Mouse (Mus musculus): ENCODE measurements at regions not wholly inside any gene's neighbourhood (a gene's known extent, or its start where the extent isn't known, plus 50 kb on each side); places are given as distances from the start of the nearest gene placed in this dataset.
"Not testable (repeated sequence)": the region's sequence is repeated elsewhere in the genome, so short reads cannot be mapped to it uniquely, and the experiment has no call there.

GRCm38 (mm10) chr1:47285639-47286038, 393.0 kb upstream of the Slc39a10 start:
- no peak for DNase-seq

GRCm38 (mm10) chr1:47278321-47279020, 385.8 kb upstream of the Slc39a10 start:
- no peak for DNase-seq

- peak; percentile 17 for DNase-seq
Observed at GRCm38 (mm10) chr1:47277839-47278238, 385.2 kb upstream of the Slc39a10 start.

GRCm38 (mm10) chr1:47272131-47272530, 379.5 kb upstream of the Slc39a10 start:
- DNase-seq, result no peak

GRCm38 (mm10) chr1:47263611-47264010, 371.0 kb upstream of the Slc39a10 start:
- DNase-seq, result no peak

- no peak for DNase-seq
Observed at GRCm38 (mm10) chr1:47261505-47262130, 369.0 kb upstream of the Slc39a10 start.

- peak; percentile 36 for DNase-seq
Observed at GRCm38 (mm10) chr1:47250706-47251105, 358.1 kb upstream of the Slc39a10 start.

GRCm38 (mm10) chr1:47217088-47217487, 324.4 kb upstream of the Slc39a10 start:
- DNase-seq, result no peak

GRCm38 (mm10) chr1:47216419-47217002, 323.9 kb upstream of the Slc39a10 start:
- no peak for DNase-seq

GRCm38 (mm10) chr1:47213476-47213875, 320.8 kb upstream of the Slc39a10 start:
- DNase-seq, result no peak

GRCm38 (mm10) chr1:47193001-47193400, 300.3 kb upstream of the Slc39a10 start:
- DNase-seq, result no peak

- no peak for DNase-seq
Observed at GRCm38 (mm10) chr1:47164417-47164816, 271.8 kb upstream of the Slc39a10 start.

- DNase-seq, result no peak
Observed at GRCm38 (mm10) chr1:47163808-47164410, 271.3 kb upstream of the Slc39a10 start.

- DNase-seq, result not testable (repeated sequence)
Observed at GRCm38 (mm10) chr1:47130031-47130430, 237.4 kb upstream of the Slc39a10 start.

GRCm38 (mm10) chr1:47119636-47120035, 227.0 kb upstream of the Slc39a10 start:
- no peak for DNase-seq

GRCm38 (mm10) chr1:47116681-47117080, 224.0 kb upstream of the Slc39a10 start:
- DNase-seq, result not testable (repeated sequence)

- DNase-seq, result no peak
Observed at GRCm38 (mm10) chr1:47112494-47112893, 219.8 kb upstream of the Slc39a10 start.

- DNase-seq, result no peak
Observed at GRCm38 (mm10) chr1:47104055-47104454, 211.4 kb upstream of the Slc39a10 start.

- DNase-seq, result no peak
Observed at GRCm38 (mm10) chr1:47103321-47103988, 210.8 kb upstream of the Slc39a10 start.

- DNase-seq, result no peak
Observed at GRCm38 (mm10) chr1:47097084-47097996, 204.7 kb upstream of the Slc39a10 start.

- DNase-seq, result no peak
Observed at GRCm38 (mm10) chr1:47094498-47094897, 201.8 kb upstream of the Slc39a10 start.
